Mouse (Mus musculus): ENCODE data around the gene Higd1c. TPM values are rescaled to one million over a fixed set of nuclear protein-coding genes. Genes with fewer than 3 reads are reported as not detected.
"Not testable (repeated sequence)": the region's sequence is repeated elsewhere in the genome, so short reads cannot be mapped to it uniquely, and the experiment has no call there.

Higd1c gene
- polyA plus RNA-seq, 1 experiment: not detected

GRCm38 (mm10) chr15:100353399-100353798 is 10.9 kb upstream of the Higd1c start:
- DNase-seq (ENCODE audit: low read depth): not testable (repeated sequence)

GRCm38 (mm10) chr15:100355876-100356275 is 8.5 kb upstream of the Higd1c start:
- DNase-seq (ENCODE audit: low read depth): no peak

DNA sequence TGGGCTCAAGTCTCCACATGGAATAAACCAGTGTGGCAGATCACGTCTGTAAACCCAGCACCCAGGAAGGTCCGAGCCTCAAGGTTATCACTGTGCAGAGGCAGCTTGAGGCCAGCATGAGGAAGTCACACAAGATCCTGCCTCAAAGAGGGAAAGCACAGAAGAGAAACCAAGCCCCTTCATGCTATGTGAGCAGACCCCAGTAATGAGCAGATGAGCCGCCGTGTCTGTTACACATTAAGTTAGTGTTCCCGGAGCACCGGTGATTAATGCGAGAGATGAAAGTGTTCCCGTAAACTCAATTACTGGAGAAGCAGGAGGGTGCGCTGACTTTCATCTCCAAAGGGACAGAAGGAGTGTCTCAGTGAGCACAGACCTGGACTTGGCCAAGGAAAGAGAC is 1.6 kb downstream of the Higd1c start:
- not testable (repeated sequence) for DNase-seq (ENCODE audit: low read depth)

GRCm38 (mm10) chr15:100367119-100367518 is 2.8 kb downstream of the Higd1c start:
- DNase-seq (ENCODE audit: low read depth): no peak

- DNase-seq (ENCODE audit: low read depth): no peak
These were observed 10.7 kb downstream of the Higd1c start for GRCm38 (mm10) chr15:100375066-100375465.

GRCm38 (mm10) chr15:100377847-100378505 is 13.6 kb downstream of the Higd1c start:
- not testable (repeated sequence) for DNase-seq (ENCODE audit: low read depth)

GRCm38 (mm10) chr15:100379658-100380057 is 15.3 kb downstream of the Higd1c start:
- no peak for DNase-seq (ENCODE audit: low read depth)

DNA sequence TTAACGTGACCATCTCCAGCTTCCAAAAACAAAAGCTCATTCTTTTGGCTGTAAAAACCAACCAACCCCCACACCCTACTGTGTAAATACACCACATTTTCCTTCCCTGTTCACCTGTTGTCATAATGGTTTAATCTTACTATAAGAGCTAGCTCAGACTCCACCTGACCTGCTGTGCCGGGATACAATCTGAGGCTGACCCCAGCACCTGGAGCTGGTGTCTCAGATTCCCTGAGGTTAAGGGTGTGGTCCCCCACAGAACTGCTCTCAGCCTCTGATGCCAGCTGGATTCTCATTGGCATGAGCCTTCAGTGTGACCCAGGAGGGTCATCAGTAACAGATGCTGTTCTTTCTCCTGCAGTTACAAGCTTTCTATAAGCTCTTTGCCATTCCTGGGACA is 15.8 kb downstream of the Higd1c start:
- DNase-seq (ENCODE audit: low read depth): no peak

- no peak for DNase-seq (ENCODE audit: low read depth)
These were observed 21.4 kb downstream of the Higd1c start for GRCm38 (mm10) chr15:100385705-100386104.

DNA sequence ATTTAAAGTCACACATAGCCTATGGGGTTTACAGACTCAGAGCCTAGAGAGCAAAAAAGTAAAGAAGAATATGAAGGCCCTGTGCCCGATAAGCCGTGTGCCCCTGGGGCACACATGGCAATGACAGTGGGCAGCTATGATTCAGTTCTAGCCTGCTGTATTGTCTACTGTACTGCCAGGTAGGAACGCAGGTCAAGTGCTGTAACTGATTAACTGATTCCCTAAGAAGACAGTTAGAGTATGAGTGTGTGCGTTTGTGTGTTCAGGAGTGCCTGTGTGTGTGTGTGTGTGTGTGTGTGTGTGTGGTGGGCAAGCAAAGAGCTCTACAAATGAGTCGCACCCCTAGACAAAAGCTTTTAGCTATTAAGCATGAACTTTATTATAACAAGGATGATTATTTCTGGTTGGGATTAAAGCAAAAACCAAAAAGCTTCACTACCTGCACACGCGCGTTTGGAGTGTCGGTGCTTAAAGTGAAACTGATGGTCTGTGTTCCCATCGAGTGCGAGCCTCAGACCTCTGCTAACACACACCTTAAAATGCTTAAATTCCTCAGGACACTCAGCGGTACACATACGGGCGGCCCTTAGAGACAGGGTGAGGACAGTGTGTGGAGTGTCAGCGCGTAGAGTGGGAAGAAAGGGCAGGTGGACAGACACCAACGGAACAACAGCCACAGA is 23.3 kb downstream of the Higd1c start:
- DNase-seq (ENCODE audit: low read depth): no peak

- DNase-seq (ENCODE audit: low read depth): no peak
These were observed 24.0 kb downstream of the Higd1c start for GRCm38 (mm10) chr15:100388224-100388835.

- no peak for DNase-seq (ENCODE audit: low read depth)
These were observed 24.5 kb downstream of the Higd1c start for GRCm38 (mm10) chr15:100388886-100389285.

- no peak for DNase-seq (ENCODE audit: low read depth)
These were observed 26.7 kb downstream of the Higd1c start for GRCm38 (mm10) chr15:100391066-100391465.

DNA sequence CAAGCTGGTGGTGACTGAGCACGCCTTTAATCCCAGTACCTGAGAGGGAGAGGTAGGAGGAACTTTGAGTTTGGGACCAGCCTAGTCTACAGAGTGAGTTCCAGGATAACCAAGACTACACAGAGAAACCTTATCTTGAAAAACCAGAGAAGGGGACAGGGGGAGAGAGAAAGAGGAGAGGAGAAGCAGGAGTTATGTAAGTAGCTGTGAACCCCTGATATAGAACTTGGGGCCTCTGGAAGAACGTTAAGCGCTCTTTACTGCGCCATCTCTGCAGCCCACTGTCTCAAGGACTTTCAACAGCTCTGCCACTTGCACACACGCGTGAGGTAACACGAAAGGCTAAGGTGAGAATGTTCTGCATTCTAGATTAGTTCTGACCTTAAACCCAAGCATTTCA is 27.3 kb downstream of the Higd1c start:
- DNase-seq (ENCODE audit: low read depth): no peak

- DNase-seq (ENCODE audit: low read depth): no peak
These were observed 28.7 kb downstream of the Higd1c start for GRCm38 (mm10) chr15:100393016-100393415.

GRCm38 (mm10) chr15:100395561-100395960 is 31.2 kb downstream of the Higd1c start:
- no peak for DNase-seq (ENCODE audit: low read depth)

DNA sequence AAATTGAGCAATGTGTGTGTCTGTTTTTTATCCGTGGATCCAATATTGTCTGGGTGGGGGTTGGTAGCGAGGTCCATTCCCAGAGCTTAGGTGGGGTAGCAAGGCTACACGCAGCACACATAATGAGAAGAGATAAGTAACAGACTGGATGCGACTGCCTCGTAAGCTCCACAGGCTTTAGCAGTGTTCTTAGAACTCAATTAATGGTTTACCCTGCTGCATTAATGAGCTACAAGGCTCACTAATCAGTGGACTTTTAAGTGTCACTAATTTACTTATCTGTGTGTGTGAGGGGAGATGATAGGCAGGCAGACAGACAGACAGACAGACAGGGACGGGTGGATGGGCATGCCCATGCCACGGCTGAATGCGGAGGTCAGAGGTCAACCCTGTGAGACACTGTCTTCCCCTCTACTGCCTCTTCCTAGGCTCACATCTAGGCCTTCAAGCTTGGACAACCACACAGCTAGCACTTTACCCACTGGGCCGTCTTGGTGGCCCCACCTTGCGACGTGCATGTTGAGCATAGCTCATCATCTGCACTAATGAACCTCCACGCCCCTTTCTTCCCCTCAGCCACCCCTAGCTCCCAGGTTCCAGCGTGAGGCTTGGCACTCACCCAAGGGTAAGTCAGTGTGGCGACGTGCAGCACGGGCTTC is 36.4 kb downstream of the Higd1c start:
- no peak for DNase-seq (ENCODE audit: low read depth)

- DNase-seq (ENCODE audit: low read depth): no peak
These were observed 37.5 kb downstream of the Higd1c start for GRCm38 (mm10) chr15:100401811-100402210.

DNA sequence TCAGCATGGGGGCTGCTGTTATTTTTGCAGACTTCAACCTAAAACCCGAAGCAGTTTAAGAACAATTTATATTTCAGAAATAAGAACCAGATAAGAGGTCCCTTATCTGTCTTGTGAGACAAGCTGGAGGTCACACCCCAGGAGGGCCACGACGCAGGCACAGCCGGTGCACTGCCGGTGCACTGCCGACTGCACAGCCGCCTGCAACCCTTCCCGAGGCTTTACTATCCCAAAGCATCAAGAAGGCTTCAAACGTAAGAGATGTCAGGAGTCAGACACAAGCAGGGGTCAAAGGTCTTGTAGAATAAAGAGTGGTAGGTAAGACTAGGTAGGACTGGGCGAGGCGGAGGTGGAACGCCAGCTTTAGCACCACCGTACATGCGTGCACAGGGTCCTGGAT is 38.0 kb downstream of the Higd1c start:
- DNase-seq (ENCODE audit: low read depth): no peak

GRCm38 (mm10) chr15:100402798-100403197 is 38.5 kb downstream of the Higd1c start:
- no peak for DNase-seq (ENCODE audit: low read depth)

- no peak for DNase-seq (ENCODE audit: low read depth)
These were observed 39.1 kb downstream of the Higd1c start for GRCm38 (mm10) chr15:100403318-100404000.

GRCm38 (mm10) chr15:100406088-100406487 is 41.7 kb downstream of the Higd1c start:
- DNase-seq (ENCODE audit: low read depth): no peak
